Mouse (Mus musculus) MEL (cell line): ENCODE measurements around the gene Aldh16a1. TPM values are rescaled to one million over a fixed set of nuclear protein-coding genes. Genes with fewer than 3 reads are reported as not detected.
"Not testable (repeated sequence)": the region's sequence is repeated elsewhere in the genome, so short reads cannot be mapped to it uniquely, and the experiment has no call there.

Source experiments
- DNase-seq: peaks from one replicate; pipeline ENCODE4 v3.0.0; 2011; ENCODE audit warnings: low read depth, low spot score
- H3K27ac ChIP-seq: 2 replicates; pipeline ENCODE4 v1.5.1; 2012; ENCODE audit warnings: low read depth, mild to moderate bottlenecking, control low read depth, low read length, moderate library complexity; ENCODE audit not compliant: control insufficient read depth
- H3K27me3 ChIP-seq, 2 experiments: fragments of 150-350 bp in 1 of 2; sonication (generic) in 1 of 2; 2 replicates each; pipeline ENCODE4 v1.6.1; 2012; ENCODE audit warnings: low read length in 2 of 2, mild to moderate bottlenecking in 2 of 2, improper control_type of control experiment in 1 of 2, moderate library complexity in 1 of 2; ENCODE audit not compliant: insufficient read depth in 2 of 2, control insufficient read depth in 1 of 2
- H3K36me3 ChIP-seq, 2 experiments: 2 replicates each; pipeline ENCODE4 v1.6.1; 2012 to 2014; ENCODE audit warnings: low read length in 2 of 2, improper control_type of control experiment in 1 of 2, inconsistent platforms in 1 of 2, mild to moderate bottlenecking in 1 of 2; ENCODE audit not compliant: insufficient read depth in 2 of 2, control insufficient read depth in 1 of 2
- H3K4me1 ChIP-seq, 2 experiments: fragments of 150-350 bp in 1 of 2; sonication (generic) in 1 of 2; 2 replicates each; pipeline ENCODE4 v1.6.1; 2012; ENCODE audit warnings: low read length in 2 of 2, improper control_type of control experiment in 1 of 2, mild to moderate bottlenecking in 1 of 2; ENCODE audit not compliant: insufficient read depth in 2 of 2, control insufficient read depth in 1 of 2
- H3K4me3 ChIP-seq, 2 experiments: fragments of 150-350 bp in 1 of 2; sonication (generic) in 1 of 2; 2 replicates each; pipeline ENCODE4 v1.5.1; 2012; ENCODE audit warnings: low read depth in 2 of 2, low read length in 2 of 2, mild to moderate bottlenecking in 2 of 2, moderate library complexity in 2 of 2, control low read depth in 1 of 2, improper control_type of control experiment in 1 of 2; ENCODE audit not compliant: control insufficient read depth in 1 of 2, insufficient read depth in 1 of 2
- H3K79me2 ChIP-seq: 2 replicates; pipeline ENCODE4 v1.6.1; 2012; ENCODE audit warnings: mild to moderate bottlenecking, low read length, moderate library complexity; ENCODE audit not compliant: control insufficient read depth, poor library complexity, insufficient read depth
- H3K9ac ChIP-seq: 2 replicates; pipeline ENCODE4 v1.6.1; 2012; ENCODE audit warnings: low read depth, mild to moderate bottlenecking, control low read depth, low read length, moderate library complexity; ENCODE audit not compliant: control insufficient read depth, poor library complexity, severe bottlenecking
- H3K9me3 ChIP-seq: fragments of 150-350 bp; sonication (generic); replicated peaks from 2 replicates; pipeline ENCODE4 v1.6.1; 2012; ENCODE audit warnings: mild to moderate bottlenecking, low read length, improper control_type of control experiment, moderate library complexity; ENCODE audit not compliant: insufficient read depth
- BHLHE40 ChIP-seq: IDR thresholded peaks from 2 replicates; pipeline ENCODE4 v1.6.1; 2012; ENCODE audit warnings: low read depth, mild to moderate bottlenecking, inconsistent platforms, low read length, improper control_type of control experiment, borderline replicate concordance
- CHD1 ChIP-seq: IDR thresholded peaks from 2 replicates; pipeline ENCODE4 v1.6.1; 2012; ENCODE audit warnings: low read depth, mild to moderate bottlenecking, inconsistent platforms, low read length, improper control_type of control experiment
- CHD2 ChIP-seq: IDR thresholded peaks from 2 replicates; pipeline ENCODE4 v1.6.1; 2011; ENCODE audit warnings: low read length, improper control_type of control experiment
- E2F4 ChIP-seq: IDR thresholded peaks from 2 replicates; pipeline ENCODE4 v1.6.1; 2011; ENCODE audit warnings: low read depth, low read length, improper control_type of control experiment, borderline replicate concordance
- ETS1 ChIP-seq: IDR thresholded peaks from 2 replicates; pipeline ENCODE4 v1.6.1; 2012; ENCODE audit warnings: low read depth, mild to moderate bottlenecking, inconsistent platforms, low read length, improper control_type of control experiment, moderate library complexity
- GABPA ChIP-seq: IDR thresholded peaks from 2 replicates; pipeline ENCODE4 v1.6.1; 2012; ENCODE audit warnings: low read depth, mild to moderate bottlenecking, inconsistent platforms, low read length, improper control_type of control experiment, moderate library complexity
- HCFC1 ChIP-seq: IDR thresholded peaks from 2 replicates; pipeline ENCODE4 v1.6.1; 2012; ENCODE audit warnings: low read depth, mild to moderate bottlenecking, inconsistent platforms, low read length, improper control_type of control experiment, moderate library complexity
- MEF2A ChIP-seq: IDR thresholded peaks from 2 replicates; pipeline ENCODE4 v1.6.1; 2014; ENCODE audit warnings: low read depth, mild to moderate bottlenecking, inconsistent platforms, low read length, improper control_type of control experiment; ENCODE audit not compliant: poor library complexity, insufficient replicate concordance, severe bottlenecking; ENCODE audit errors: extremely low read depth
- MYC ChIP-seq: IDR thresholded peaks from 2 replicates; pipeline ENCODE4 v1.6.1; 2011; ENCODE audit warnings: low read depth, mild to moderate bottlenecking, low read length, improper control_type of control experiment, moderate library complexity
- NELFE ChIP-seq: IDR thresholded peaks from 2 replicates; pipeline ENCODE4 v1.6.1; 2011; ENCODE audit warnings: low read depth, low read length, improper control_type of control experiment
- RCOR1 ChIP-seq: IDR thresholded peaks from 2 replicates; pipeline ENCODE4 v1.6.1; 2012; ENCODE audit warnings: low read depth, mild to moderate bottlenecking, inconsistent platforms, low read length, improper control_type of control experiment
- SMC3 ChIP-seq: IDR thresholded peaks from 2 replicates; pipeline ENCODE4 v1.6.1; 2011; ENCODE audit warnings: low read depth, low read length, improper control_type of control experiment
- TBP ChIP-seq: IDR thresholded peaks from 2 replicates; pipeline ENCODE4 v1.8.0; 2011; ENCODE audit warnings: low read depth, low read length, improper control_type of control experiment
- TCF12 ChIP-seq: IDR thresholded peaks from 2 replicates; pipeline ENCODE4 v1.6.1; 2014; ENCODE audit warnings: low read depth, mild to moderate bottlenecking, inconsistent platforms, low read length, improper control_type of control experiment, moderate library complexity
- USF1 ChIP-seq: IDR thresholded peaks from 2 replicates; pipeline ENCODE4 v1.6.1; 2014; ENCODE audit warnings: low read depth, mild to moderate bottlenecking, inconsistent platforms, low read length, improper control_type of control experiment, moderate library complexity
- ZNF384 ChIP-seq: IDR thresholded peaks from 2 replicates; pipeline ENCODE4 v1.6.1; 2012; ENCODE audit warnings: low read depth, mild to moderate bottlenecking, inconsistent platforms, low read length, improper control_type of control experiment
- polyA plus RNA-seq, 2 experiments: library from polyadenylated mRNA; stranded (reverse) in 1 of 2; unstranded in 1 of 2; fragments of >175 nt in 1 of 2; fragments of >200 nt in 1 of 2; gene quantifications; 2 replicates each; pipeline versions ENCODE4 v1.2.1 to v1.2.4; 2012; ENCODE audit warnings: low replicate concordance in 2 of 2, low read depth in 1 of 2; ENCODE audit not compliant: insufficient read length in 2 of 2, insufficient read depth in 1 of 2, missing spikeins in 1 of 2
- total RNA-seq: library from RNA; depleted of rRNA; stranded (reverse); fragments of 300-350 nt; gene quantifications from 2 replicates; pipeline ENCODE4 v1.2.3, GENCODE M21; 2012

Aldh16a1 gene
- total and polyA plus RNA-seq, 3 experiments: 33.9 to 61.6 TPM; not detected in 1

DNA sequence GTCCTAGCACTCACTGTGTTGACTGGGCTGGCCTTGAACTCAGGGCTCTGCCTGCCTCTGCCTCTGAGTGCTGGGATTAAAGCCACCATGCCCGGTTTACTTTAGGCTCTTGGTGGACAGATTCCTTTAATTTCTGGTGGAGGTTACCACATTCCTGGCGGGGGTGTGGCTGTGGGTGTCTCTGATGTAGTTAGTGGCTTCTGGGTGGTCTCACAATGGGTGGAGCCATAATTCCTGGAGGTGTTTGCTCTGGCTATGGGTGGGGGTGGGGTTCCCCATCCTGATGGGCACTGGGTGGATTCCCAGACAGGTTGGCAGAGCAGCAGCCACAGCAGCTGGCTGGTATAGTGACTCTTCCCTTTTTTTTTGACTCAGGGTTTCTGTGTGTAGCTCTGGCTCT, 42.4 kb downstream of the Aldh16a1 start:
- Histone ChIP-seq H3K9ac (no peak overlapping the region), H3K27me3 (no peaks in the 10 kb centered on the region), H3K36me3 (peaks cover 0 to 5% of the 10 kb centered on the region in 2 experiments; a peak in 2 of 4 replicates), H3K27ac (no peak overlapping the region), H3K79me2 (no peaks in the 10 kb centered on the region), H3K4me3 (no peak overlapping the region), H3K4me1 (peaks cover 5 to 26% of the 10 kb centered on the region in 2 experiments), H3K9me3 (no peaks in the 10 kb centered on the region)
- no peak for TF ChIP-seq BHLHE40
- TF ChIP-seq RCOR1: no peak
- TF ChIP-seq SMC3: no peak
- no peak for TF ChIP-seq NELFE
- no peak for TF ChIP-seq HCFC1
- TF ChIP-seq MYC: no peak
- TF ChIP-seq ETS1: no peak
- no peak for TF ChIP-seq TBP
- no peak for TF ChIP-seq CHD1
- no peak for TF ChIP-seq MEF2A
- TF ChIP-seq GABPA: no peak
- TF ChIP-seq TCF12: no peak
- no peak for TF ChIP-seq CHD2
- TF ChIP-seq USF1: no peak
- no peak for DNase-seq

DNA sequence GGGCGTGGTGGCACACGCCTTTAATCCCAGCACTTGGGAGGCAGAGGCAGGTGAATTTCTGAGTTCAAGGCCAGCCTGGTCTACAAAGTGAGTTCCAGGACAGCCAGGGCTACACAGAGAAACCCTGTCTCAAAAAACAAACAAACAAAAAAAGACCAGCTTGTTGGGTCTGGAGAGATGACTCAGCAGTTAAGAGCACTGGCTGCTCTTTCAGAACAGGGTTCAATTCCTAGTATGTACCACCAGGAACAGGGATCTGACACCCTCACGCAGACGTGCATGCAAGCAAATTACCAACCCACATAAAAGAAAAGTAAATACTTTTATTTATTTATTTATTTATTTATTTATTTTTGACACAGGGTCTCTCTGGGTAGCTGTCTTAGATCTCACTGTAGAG, 44.3 kb downstream of the Aldh16a1 start:
- H3K27ac ChIP-seq, H3K9me3 ChIP-seq, H3K4me3 ChIP-seq, H3K36me3 ChIP-seq, H3K79me2 ChIP-seq, H3K27me3 ChIP-seq, H3K9ac ChIP-seq, DNase-seq: not testable (repeated sequence)
- H3K4me1 ChIP-seq: peaks cover 5 to 26% of the 10 kb centered on the region in 2 experiments

DNA sequence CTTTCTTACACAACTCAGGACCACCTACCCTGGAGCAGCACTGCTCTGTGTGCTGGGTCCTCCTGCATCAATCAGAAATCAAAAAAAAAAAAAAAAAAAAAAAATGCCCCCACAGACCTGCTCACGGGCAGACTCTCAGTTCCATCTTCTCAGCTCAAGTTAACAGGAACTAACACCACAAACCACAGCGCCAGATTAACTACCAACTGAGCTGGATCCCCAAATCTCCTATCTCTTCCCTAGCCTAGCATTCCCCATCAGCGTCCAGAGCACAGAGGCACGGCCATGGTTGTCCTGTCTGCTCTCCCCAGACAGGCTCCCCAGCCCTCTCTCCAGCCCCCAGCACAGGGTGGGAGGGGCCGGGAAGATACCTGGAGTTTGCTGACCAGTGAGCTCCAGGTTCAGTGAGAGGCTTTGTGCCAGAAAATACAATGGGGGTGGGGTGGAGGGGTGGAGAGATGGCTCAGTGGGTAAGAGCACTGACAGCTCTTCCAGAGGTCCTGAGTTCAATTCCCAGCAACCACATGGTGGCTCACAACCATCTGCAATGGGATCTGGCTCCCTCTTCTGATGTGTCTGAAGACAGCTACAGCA, 47.2 kb downstream of the Aldh16a1 start:
- peak; percentile 51; the same call in 1 of the 2 replicates for TF ChIP-seq RCOR1
- TF ChIP-seq ZNF384: peak; percentile 90
- TF ChIP-seq E2F4: no peak
- H3K27me3 ChIP-seq: no peaks in the 10 kb centered on the region
- H3K36me3 ChIP-seq: no peaks in the 10 kb centered on the region; a peak in 1 of 4 replicates
- no peaks in the 10 kb centered on the region for H3K9me3 ChIP-seq
- peak; percentile 50 for DNase-seq
- no peak overlapping the region for H3K9ac ChIP-seq
- no peak overlapping the region for H3K27ac ChIP-seq
- H3K4me1 ChIP-seq: peaks cover 2 to 15% of the 10 kb centered on the region in 2 experiments; a peak in 3 of 4 replicates
- no peaks in the 10 kb centered on the region for H3K79me2 ChIP-seq
- no peak overlapping the region for H3K4me3 ChIP-seq
